Mouse (Mus musculus) myocyte (in vitro differentiated cells): Measurements from ENCODE around the gene Btg1. TPM values are rescaled to one million over a fixed set of nuclear protein-coding genes. Genes with fewer than 3 reads are reported as not detected.

Experiments used
- H3K27me3 ChIP-seq: one replicate; pipeline ENCODE4 v1.6.1; 2011; ENCODE audit not compliant: control insufficient read depth, insufficient read depth, insufficient read length
- H3K36me3 ChIP-seq: one replicate; pipeline ENCODE4 v1.6.1; 2011; ENCODE audit not compliant: control insufficient read depth, insufficient read depth
- H3K4me2 ChIP-seq: one replicate; pipeline ENCODE4 v1.6.1; 2011; ENCODE audit warnings: low read depth, control low read depth
- H3K4me3 ChIP-seq: one replicate; pipeline ENCODE4 v1.5.1; 2011; ENCODE audit warnings: mild to moderate bottlenecking, control low read depth, moderate library complexity
- H3K79me2 ChIP-seq: one replicate; pipeline ENCODE4 v1.6.1; 2011; ENCODE audit not compliant: control insufficient read depth, insufficient read depth
- H3ac ChIP-seq: one replicate; pipeline ENCODE4 v1.6.1; 2011; ENCODE audit not compliant: control insufficient read depth, insufficient read length
- CEBPB ChIP-seq: IDR thresholded peaks from 2 replicates; pipeline ENCODE4 v1.6.1; 2011; ENCODE audit warnings: mild to moderate bottlenecking, moderate library complexity; ENCODE audit not compliant: poor library complexity, insufficient read depth, severe bottlenecking
- E2F4 ChIP-seq: IDR thresholded peaks from one replicate; pipeline ENCODE4 v1.6.1; 2011; ENCODE audit warnings: mild to moderate bottlenecking, control low read depth, moderate library complexity; ENCODE audit not compliant: insufficient read depth
- MAX ChIP-seq: IDR thresholded peaks from one replicate; pipeline ENCODE4 v1.6.1; 2011; ENCODE audit warnings: low read depth, mild to moderate bottlenecking, control low read depth
- MYOD1 ChIP-seq, 3 experiments: IDR thresholded peaks; one replicate each; pipeline ENCODE4 v1.6.1; 2011; ENCODE audit warnings: control low read depth in 2 of 3, low read depth in 2 of 3, mild to moderate bottlenecking in 2 of 3, moderate library complexity in 1 of 3; ENCODE audit not compliant: insufficient read length in 2 of 3, control insufficient read depth in 1 of 3
- MYOG ChIP-seq, 3 experiments: IDR thresholded peaks; one replicate each; pipeline ENCODE4 v1.6.1; 2011; ENCODE audit warnings: control low read depth in 2 of 3, low read depth in 2 of 3, mild to moderate bottlenecking in 2 of 3; ENCODE audit not compliant: insufficient read length in 2 of 3, control insufficient read depth in 1 of 3, insufficient read depth in 1 of 3
- POLR2A ChIP-seq: IDR thresholded peaks from one replicate; pipeline ENCODE4 v1.6.1; 2011; ENCODE audit warnings: low read depth, mild to moderate bottlenecking, control low read depth, moderate library complexity; ENCODE audit not compliant: insufficient read length
- POLR2AphosphoS2 ChIP-seq: IDR thresholded peaks from one replicate; pipeline ENCODE4 v1.6.1; 2011; ENCODE audit warnings: low read depth, control low read depth; ENCODE audit not compliant: insufficient read length
- REST ChIP-seq: IDR thresholded peaks from one replicate; pipeline ENCODE4 v1.6.1; 2011; ENCODE audit warnings: mild to moderate bottlenecking, control low read depth, moderate library complexity; ENCODE audit not compliant: insufficient read depth, insufficient read length
- SRF ChIP-seq: IDR thresholded peaks from one replicate; pipeline ENCODE4 v1.6.1; 2011; ENCODE audit warnings: low read depth; ENCODE audit not compliant: control insufficient read depth, insufficient read length
- TCF12 ChIP-seq: IDR thresholded peaks from one replicate; pipeline ENCODE4 v1.6.1; 2011; ENCODE audit warnings: mild to moderate bottlenecking, control low read depth; ENCODE audit not compliant: poor library complexity, insufficient read depth, severe bottlenecking
- TCF3 ChIP-seq: IDR thresholded peaks from one replicate; pipeline ENCODE4 v1.6.1; 2011; ENCODE audit warnings: low read depth, control low read depth; ENCODE audit not compliant: insufficient read length
- USF1 ChIP-seq: IDR thresholded peaks from one replicate; pipeline ENCODE4 v1.6.1; 2011; ENCODE audit warnings: low read depth, mild to moderate bottlenecking, control low read depth, moderate library complexity
- polyA plus RNA-seq: library from polyadenylated mRNA; unstranded; fragments of >200 nt; fragmentation: generic; extraction: Trizol; gene quantifications from one replicate; pipeline ENCODE4 v1.2.1, GENCODE M21; 2012; ENCODE audit warnings: missing spikeins

Btg1 gene
- 49.9 TPM for polyA plus RNA-seq

DNA sequence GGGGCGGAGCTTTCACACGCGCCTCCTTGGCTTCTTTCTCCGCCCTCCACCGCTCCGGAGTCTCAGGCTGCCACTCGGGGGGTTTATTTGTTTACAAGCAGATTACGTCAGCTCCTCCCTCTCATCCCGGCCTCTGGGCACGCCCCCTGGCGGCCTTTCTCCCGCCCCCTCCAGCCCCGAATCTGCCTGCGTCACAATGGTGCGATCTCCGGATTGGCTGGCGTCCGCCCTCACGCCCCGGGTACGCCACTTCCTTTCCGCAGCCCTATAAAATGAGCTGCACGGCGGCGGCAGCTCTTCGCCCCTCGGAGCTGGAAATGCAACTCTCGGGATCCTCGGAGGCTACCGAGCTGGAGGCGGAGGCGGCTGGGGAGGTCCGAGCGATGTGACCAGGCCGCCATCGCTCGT, at the start of gene Btg1:
Gene Btg1 (plus strand): TSS at position 298 of the 408 bp plus-strand sequence.
- peaks cover 24% of the 10 kb centered on the region for H3K36me3 ChIP-seq
- H3K4me3 ChIP-seq, result peak within 1 kb of the TSS; percentile 99
- peak within 1 kb of the TSS; percentile 74 for H3ac ChIP-seq
- H3K27me3 ChIP-seq, result no peaks in the 10 kb centered on the region
- peak within 1 kb of the TSS; percentile 95 for H3K4me2 ChIP-seq
- TF ChIP-seq TCF12, result no peak
- TF ChIP-seq MYOD1 (IDR thresholded peaks at IDR 0.05; ENCODE audit: control insufficient read depth in 1 of 3, insufficient read length in 2 of 3, low read depth in 2 of 3), result no peak
- no peak for TF ChIP-seq TCF3
- peak in 1 of 3 experiments; percentile 16 for TF ChIP-seq MYOG (IDR thresholded peaks at IDR 0.05; ENCODE audit: control insufficient read depth in 1 of 3, insufficient read depth in 1 of 3, insufficient read length in 2 of 3, low read depth in 2 of 3)
- TF ChIP-seq CEBPB, result 0 out of 2 replicates have a peak, but pooled peaks have one; percentile 27
- TF ChIP-seq MAX, result no peak
- TF ChIP-seq E2F4, result no peak
- no peak for TF ChIP-seq USF1
- TF ChIP-seq REST, result peak; percentile 51
- peak; percentile 98 for TF ChIP-seq POLR2AphosphoS2
- TF ChIP-seq SRF, result peak; percentile 18
- TF ChIP-seq POLR2A, result peak; percentile 87
- peaks cover 47% of the 10 kb centered on the region for H3K79me2 ChIP-seq

GRCm38 (mm10) chr10:96569469-96569868, 47.3 kb upstream of the Btg1 start:
- Histone ChIP-seq H3K4me3 (no peak overlapping the region), H3K4me2 (no peak overlapping the region), H3K79me2 (no peaks in the 10 kb centered on the region), H3K36me3 (no peaks in the 10 kb centered on the region), H3K27me3 (no peaks in the 10 kb centered on the region), H3ac (no peak overlapping the region)
- no peak for TF ChIP-seq POLR2A

DNA sequence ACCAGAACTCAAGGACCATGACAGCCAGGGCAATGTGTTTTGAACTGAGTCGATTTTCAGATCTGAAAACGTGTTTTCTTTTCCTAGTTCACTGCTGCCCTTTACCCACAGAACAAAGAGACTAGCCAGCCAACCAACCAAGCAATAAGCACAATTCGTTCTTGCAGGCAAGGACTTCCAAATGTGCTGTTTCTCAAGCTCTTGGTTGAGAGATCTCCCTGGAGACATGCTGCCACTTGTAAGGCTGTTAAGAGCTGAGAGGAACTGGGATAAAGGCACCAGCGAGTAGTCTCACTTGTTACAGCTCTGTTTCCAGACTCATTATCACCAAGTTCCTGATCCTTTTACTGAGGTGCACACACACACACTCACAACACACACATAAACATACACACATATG, 45.6 kb upstream of the Btg1 start:
- no peak overlapping the region for H3K4me3 ChIP-seq
- no peaks in the 10 kb centered on the region for H3K79me2 ChIP-seq
- no peaks in the 10 kb centered on the region for H3K36me3 ChIP-seq
- H3ac ChIP-seq, result no peak overlapping the region
- no peak for TF ChIP-seq TCF12
- no peak for TF ChIP-seq TCF3
- no peak for TF ChIP-seq MYOD1 (IDR thresholded peaks at IDR 0.05; ENCODE audit: control insufficient read depth in 1 of 3, insufficient read length in 2 of 3, low read depth in 2 of 3)
- no peak for TF ChIP-seq CEBPB
- TF ChIP-seq E2F4, result no peak
- TF ChIP-seq USF1, result no peak
- no peak for TF ChIP-seq SRF
- no peak for TF ChIP-seq MYOG (IDR thresholded peaks at IDR 0.05; ENCODE audit: control insufficient read depth in 1 of 3, insufficient read depth in 1 of 3, insufficient read length in 2 of 3, low read depth in 2 of 3)
- TF ChIP-seq MAX, result no peak
- TF ChIP-seq POLR2A, result no peak
- TF ChIP-seq POLR2AphosphoS2, result no peak
- no peak for TF ChIP-seq REST
- no peak overlapping the region for H3K4me2 ChIP-seq
- H3K27me3 ChIP-seq, result no peaks in the 10 kb centered on the region

GRCm38 (mm10) chr10:96574786-96575185, 42.0 kb upstream of the Btg1 start:
- no peak overlapping the region for H3ac ChIP-seq
- H3K4me3 ChIP-seq, result no peak overlapping the region
- no peaks in the 10 kb centered on the region for H3K36me3 ChIP-seq
- no peaks in the 10 kb centered on the region for H3K79me2 ChIP-seq
- H3K27me3 ChIP-seq, result no peaks in the 10 kb centered on the region
- no peak overlapping the region for H3K4me2 ChIP-seq
- TF ChIP-seq MAX, result no peak
- no peak for TF ChIP-seq SRF
- TF ChIP-seq POLR2A, result no peak
- TF ChIP-seq POLR2AphosphoS2, result no peak
- no peak for TF ChIP-seq TCF12
- no peak for TF ChIP-seq MYOG (IDR thresholded peaks at IDR 0.05; ENCODE audit: control insufficient read depth in 1 of 3, insufficient read depth in 1 of 3, insufficient read length in 2 of 3, low read depth in 2 of 3)
- no peak for TF ChIP-seq CEBPB
- no peak for TF ChIP-seq MYOD1 (IDR thresholded peaks at IDR 0.05; ENCODE audit: control insufficient read depth in 1 of 3, insufficient read length in 2 of 3, low read depth in 2 of 3)

DNA sequence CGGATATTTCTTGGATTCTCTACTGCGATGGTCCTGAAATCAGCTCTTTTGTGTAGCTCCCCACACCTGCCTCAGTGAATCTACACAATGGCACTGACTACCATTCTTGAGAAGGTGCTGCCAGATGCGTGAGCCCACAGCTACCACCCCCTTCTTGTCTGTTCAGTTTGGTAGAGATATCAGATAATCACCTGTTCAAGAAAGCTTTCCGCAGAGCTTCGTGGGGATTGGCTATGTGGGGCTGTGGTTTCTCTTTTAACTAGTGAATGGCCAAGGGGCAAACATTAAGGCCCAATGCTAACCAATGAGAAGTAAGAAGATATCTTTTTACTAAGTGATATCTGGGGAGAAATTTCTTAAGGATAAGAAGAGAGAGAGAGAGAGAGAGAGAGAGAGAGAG, 41.5 kb upstream of the Btg1 start:
- Histone ChIP-seq H3K4me2 (no peak overlapping the region), H3ac (no peak overlapping the region), H3K79me2 (no peaks in the 10 kb centered on the region), H3K36me3 (no peaks in the 10 kb centered on the region), H3K27me3 (no peaks in the 10 kb centered on the region), H3K4me3 (no peak overlapping the region)
- TF ChIP-seq CEBPB (no peak), POLR2A (no peak), POLR2AphosphoS2 (no peak), TCF12 (no peak), E2F4 (no peak), REST (no peak), MAX (no peak), TCF3 (no peak), MYOG (IDR thresholded peaks at IDR 0.05; ENCODE audit: control insufficient read depth in 1 of 3, insufficient read depth in 1 of 3, insufficient read length in 2 of 3, low read depth in 2 of 3) (no peak), MYOD1 (IDR thresholded peaks at IDR 0.05; ENCODE audit: control insufficient read depth in 1 of 3, insufficient read length in 2 of 3, low read depth in 2 of 3) (no peak), SRF (no peak)
